Mouse (Mus musculus) thymus, adult 2 months (tissue): ENCODE data around the gene Mtf1. TPM values are rescaled to one million over a fixed set of nuclear protein-coding genes. Genes with fewer than 3 reads are reported as not detected.

Experiments
- DNase-seq: peaks from one replicate; pipeline ENCODE4 v3.0.0; 2021
- H3K27ac ChIP-seq: fragments of 200-500 bp; 2 replicates; pipeline ENCODE4 v1.5.1; 2012; ENCODE audit warnings: low read length, control low read depth; ENCODE audit not compliant: control insufficient read depth, insufficient read depth
- H3K27me3 ChIP-seq: fragments of 200-500 bp; 2 replicates; pipeline ENCODE4 v1.6.1; 2012; ENCODE audit warnings: mild to moderate bottlenecking, low read length, moderate library complexity, mixed read lengths; ENCODE audit not compliant: control insufficient read depth, insufficient read depth
- H3K36me3 ChIP-seq: fragments of 200-500 bp; 2 replicates; pipeline ENCODE4 v1.6.1; 2012; ENCODE audit warnings: mild to moderate bottlenecking, low read length, moderate library complexity; ENCODE audit not compliant: control insufficient read depth, insufficient read depth
- H3K4me1 ChIP-seq: fragments of 200-500 bp; replicated peaks from 2 replicates; pipeline ENCODE4 v1.6.1; 2012; ENCODE audit warnings: low read length; ENCODE audit not compliant: control insufficient read depth, insufficient read depth
- H3K4me3 ChIP-seq: fragments of 200-500 bp; 2 replicates; pipeline ENCODE4 v1.5.1; 2012; ENCODE audit warnings: mild to moderate bottlenecking, low read length, control low read depth, moderate library complexity; ENCODE audit not compliant: control insufficient read depth, insufficient read depth
- CTCF ChIP-seq: fragments of 200-500 bp; IDR thresholded peaks from 2 replicates; pipeline ENCODE4 v1.5.1; 2012; ENCODE audit warnings: mild to moderate bottlenecking, control low read depth, low read length, moderate library complexity, borderline replicate concordance; ENCODE audit not compliant: control insufficient read depth, poor library complexity, insufficient read depth; ENCODE audit errors: extremely low read depth
- POLR2A ChIP-seq: fragments of 200-500 bp; IDR thresholded peaks from 2 replicates; pipeline ENCODE4 v1.6.1; 2012; ENCODE audit warnings: mild to moderate bottlenecking, low read length, control low read depth, moderate library complexity; ENCODE audit not compliant: control insufficient read depth, poor library complexity, insufficient read depth; ENCODE audit errors: extremely low read depth
- WGBS: fragments of 180-500 bp; shearing (Covaris S2); methylation state at CpG from one replicate; pipeline ENCODE4 v1.1.7; 2018; 5-methylcytosine and 5-hydroxymethylcytosine counted together
- polyA plus RNA-seq: library from polyadenylated mRNA; depleted of rRNA; stranded (reverse); fragments of >200 nt; gene quantifications from 2 replicates; pipeline ENCODE4 v1.2.3, GENCODE M21; 2012

The Mtf1 gene
- polyA plus RNA-seq, 1 experiment = 10.4 TPM

- no peaks in the 10 kb centered on the region for H3K4me1 ChIP-seq
- no peaks in the 10 kb centered on the region for H3K27me3 ChIP-seq
- no peak for DNase-seq
- H3K36me3 ChIP-seq = no peaks in the 10 kb centered on the region
- 94% methylated on average over 9 of the region's 9 CpGs for WGBS
- TF ChIP-seq POLR2A = no peak
- H3K27ac ChIP-seq = no peak overlapping the region
- no peak overlapping the region for H3K4me3 ChIP-seq
These were observed 9.6 kb downstream of the Mtf1 start for GRCm38 (mm10) chr4:124811347-124811975.

- TF ChIP-seq CTCF (no peak), POLR2A (no peak)
- no peak for DNase-seq
- Histone ChIP-seq H3K36me3 (peaks cover 4% of the 10 kb centered on the region; the same call in 1 of the 2 replicates), H3K27ac (no peak overlapping the region), H3K27me3 (no peaks in the 10 kb centered on the region), H3K4me3 (no peak overlapping the region), H3K4me1 (no peaks in the 10 kb centered on the region)
- 96% methylated on average over 11 of the region's 11 CpGs for whole genome bisulfite sequencing
These were observed 14.0 kb downstream of the Mtf1 start for GRCm38 (mm10) chr4:124815901-124816300.

- 82% methylated on average over 6 of the region's 6 CpGs for WGBS
- Histone ChIP-seq H3K27me3 (no peaks in the 10 kb centered on the region), H3K36me3 (peaks cover 4% of the 10 kb centered on the region), H3K27ac (no peak overlapping the region), H3K4me3 (no peak overlapping the region), H3K4me1 (no peaks in the 10 kb centered on the region)
- TF ChIP-seq POLR2A (no peak), CTCF (no peak)
- DNase-seq = no peak
These were observed 15.9 kb downstream of the Mtf1 start for GRCm38 (mm10) chr4:124817803-124818202.

GRCm38 (mm10) chr4:124818832-124819231, 16.9 kb downstream of the Mtf1 start:
- DNase-seq = no peak
- 94% methylated on average over 4 of the region's 4 CpGs for WGBS
- Histone ChIP-seq H3K4me1 (no peaks in the 10 kb centered on the region), H3K27ac (no peak overlapping the region), H3K36me3 (peaks cover 7% of the 10 kb centered on the region), H3K4me3 (no peak overlapping the region), H3K27me3 (no peaks in the 10 kb centered on the region)
- TF ChIP-seq CTCF = no peak
- no peak for TF ChIP-seq POLR2A

GRCm38 (mm10) chr4:124824967-124825366, 23.1 kb downstream of the Mtf1 start:
- Histone ChIP-seq H3K4me1 (no peaks in the 10 kb centered on the region), H3K36me3 (peaks cover 22% of the 10 kb centered on the region), H3K27me3 (no peaks in the 10 kb centered on the region), H3K4me3 (no peak overlapping the region), H3K27ac (no peak overlapping the region)
- 98% methylated on average over 6 of the region's 6 CpGs for WGBS
- DNase-seq = no peak
- TF ChIP-seq CTCF = no peak
- TF ChIP-seq POLR2A = no peak

GRCm38 (mm10) chr4:124825371-124825965, 23.6 kb downstream of the Mtf1 start:
- WGBS = 97% methylated on average over 21 of the region's 21 CpGs
- TF ChIP-seq POLR2A (no peak), CTCF (no peak)
- H3K4me3 ChIP-seq = no peak overlapping the region
- DNase-seq = no peak
- H3K27me3 ChIP-seq = no peaks in the 10 kb centered on the region
- no peak overlapping the region for H3K27ac ChIP-seq
- H3K36me3 ChIP-seq = peaks cover 19% of the 10 kb centered on the region
- no peaks in the 10 kb centered on the region for H3K4me1 ChIP-seq

- no peak for TF ChIP-seq CTCF
- TF ChIP-seq POLR2A = no peak
- no peak for DNase-seq
- no peak overlapping the region for H3K27ac ChIP-seq
- peaks cover 20% of the 10 kb centered on the region for H3K36me3 ChIP-seq
- H3K4me3 ChIP-seq = no peak overlapping the region
- H3K27me3 ChIP-seq = no peaks in the 10 kb centered on the region
- WGBS = 92% methylated on average over 5 of the region's 5 CpGs
- H3K4me1 ChIP-seq = no peaks in the 10 kb centered on the region
These were observed 27.8 kb downstream of the Mtf1 start for GRCm38 (mm10) chr4:124829671-124830070.
